Mouse (Mus musculus) common myeloid progenitor, adult 5-6 weeks (primary cell): ENCODE measurements around the gene Serpine1. TPM values are rescaled to one million over a fixed set of nuclear protein-coding genes. Genes with fewer than 3 reads are reported as not detected.

ENCODE experiments used
- ATAC-seq: replicated peaks from 2 replicates; pipeline ENCODE4 v1.8.0; 2016; ENCODE audit warnings: low read depth, mild to moderate bottlenecking, moderate TSS enrichment, inconsistent platforms; ENCODE audit not compliant: poor library complexity, severe bottlenecking
- total RNA-seq: library from RNA; stranded (forward); fragments of 200-1000, 187-1606 nt; gene quantifications from 2 replicates; pipeline ENCODE4 v1.2.3, GENCODE M21; 2017

The Serpine1 gene
- total RNA-seq, 1 experiment from 2014 or later: not detected

DNA sequence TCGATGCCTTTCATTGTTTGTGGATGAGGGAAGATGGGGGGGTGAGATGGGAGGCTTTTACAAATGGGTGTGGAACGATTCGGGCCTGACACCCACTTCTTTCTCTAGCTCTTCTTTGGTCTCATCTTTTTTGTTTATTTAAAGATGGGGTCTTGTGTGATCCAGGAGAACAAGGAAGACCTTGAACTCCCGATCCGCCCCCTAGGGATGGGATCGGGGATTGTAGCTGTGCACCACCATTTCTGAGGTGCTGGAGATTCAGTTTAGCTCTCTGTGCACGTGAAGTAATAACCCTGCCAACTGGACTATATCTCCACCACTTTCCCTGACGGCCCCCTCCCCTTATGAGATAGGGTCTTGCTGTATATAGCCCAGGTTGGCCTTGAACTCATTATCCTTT lies 6.1 kb downstream of the Serpine1 start:
- no peak for ATAC-seq

DNA sequence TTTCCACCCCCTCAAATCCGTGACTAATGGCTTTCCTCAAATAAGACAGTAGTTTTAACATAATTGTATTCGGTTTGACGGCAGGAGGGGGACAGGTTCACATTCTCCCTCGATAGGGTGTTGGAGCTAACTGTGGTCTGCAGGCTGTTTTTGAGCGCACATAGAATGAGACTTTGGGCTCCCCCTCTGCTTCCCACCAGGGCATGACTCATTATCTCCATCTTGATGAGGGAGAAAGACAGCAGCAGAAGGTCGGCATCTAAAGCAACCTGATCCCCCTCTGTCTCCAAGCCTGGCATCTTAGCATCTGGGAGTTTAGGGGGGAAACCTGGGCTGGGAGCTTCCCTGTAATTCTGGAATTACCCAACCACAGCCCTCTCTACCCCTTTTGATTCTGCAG lies 6.6 kb downstream of the Serpine1 start:
- ATAC-seq: no peak

DNA sequence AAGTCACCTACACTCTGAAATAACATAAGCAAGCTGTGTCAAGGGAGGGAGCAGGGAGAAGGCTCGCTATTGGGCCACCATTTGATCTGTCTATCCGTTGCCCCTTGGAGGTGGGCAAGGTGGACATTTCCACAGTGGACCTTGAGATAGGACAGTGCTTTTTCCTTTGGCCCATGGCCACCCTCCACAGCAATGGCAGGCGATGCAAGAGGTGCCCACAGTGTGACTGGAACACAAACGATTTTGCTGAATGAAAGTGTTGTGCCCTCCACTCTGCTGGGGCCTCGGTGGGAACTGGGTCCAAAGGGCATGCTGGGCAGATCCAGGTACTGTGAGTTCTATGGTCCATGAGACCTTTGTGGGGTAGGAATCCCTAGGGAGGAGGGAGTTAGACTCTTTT lies 9.5 kb downstream of the Serpine1 start:
- no peak for ATAC-seq

DNA sequence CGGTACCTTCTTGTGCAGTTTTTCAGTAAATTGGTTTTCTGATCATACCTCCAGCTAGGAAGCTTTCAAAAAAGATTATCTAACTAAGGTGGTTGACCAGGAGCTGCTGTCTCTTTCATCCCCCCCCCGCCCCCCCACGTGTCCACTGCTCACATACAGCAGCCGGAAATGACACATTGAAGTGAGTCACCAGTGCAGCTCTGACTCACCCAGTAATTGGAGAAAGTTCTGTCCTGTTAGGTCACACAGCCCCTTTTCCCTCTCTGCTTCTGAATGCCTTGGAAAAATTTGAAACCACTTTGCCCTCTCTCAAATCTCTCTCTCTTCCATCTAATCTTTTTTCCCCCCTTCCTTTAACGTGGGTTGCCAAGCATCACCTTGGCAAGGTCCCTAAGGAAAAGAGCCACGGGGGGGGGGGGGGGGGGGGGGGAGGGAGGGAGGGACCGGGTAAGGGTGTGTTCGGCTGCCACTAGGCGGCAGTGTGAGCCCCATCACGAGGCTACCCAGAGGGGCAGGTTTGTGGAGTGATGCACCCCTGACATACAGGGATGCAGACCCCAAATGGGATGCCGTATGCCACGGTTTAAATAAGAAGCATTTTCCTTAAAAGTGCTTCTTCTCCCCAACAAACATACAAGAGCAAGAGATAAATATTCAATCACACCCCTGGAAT lies 10.1 kb downstream of the Serpine1 start:
- ATAC-seq: no peak; the same call in 1 of the 2 replicates

DNA sequence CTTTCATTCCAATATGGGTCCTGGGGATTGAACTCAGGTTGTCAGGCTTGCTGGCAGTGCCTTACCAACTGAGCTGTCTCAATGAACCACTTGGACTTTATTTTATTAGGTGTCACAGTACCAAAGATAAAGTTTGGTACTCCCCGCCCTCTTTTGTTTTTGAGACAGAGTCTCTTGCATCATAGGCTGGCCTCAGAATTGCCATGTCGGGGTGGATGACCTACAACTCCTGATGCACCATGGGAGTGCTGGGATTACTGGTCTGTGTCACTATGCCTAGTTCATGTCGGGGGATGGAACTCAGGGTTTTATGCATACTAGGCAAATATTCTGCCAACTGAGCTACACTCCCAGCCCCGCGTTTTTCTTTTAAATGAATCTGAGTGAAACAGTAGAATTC lies 17.2 kb downstream of the Serpine1 start:
- no peak for ATAC-seq

DNA sequence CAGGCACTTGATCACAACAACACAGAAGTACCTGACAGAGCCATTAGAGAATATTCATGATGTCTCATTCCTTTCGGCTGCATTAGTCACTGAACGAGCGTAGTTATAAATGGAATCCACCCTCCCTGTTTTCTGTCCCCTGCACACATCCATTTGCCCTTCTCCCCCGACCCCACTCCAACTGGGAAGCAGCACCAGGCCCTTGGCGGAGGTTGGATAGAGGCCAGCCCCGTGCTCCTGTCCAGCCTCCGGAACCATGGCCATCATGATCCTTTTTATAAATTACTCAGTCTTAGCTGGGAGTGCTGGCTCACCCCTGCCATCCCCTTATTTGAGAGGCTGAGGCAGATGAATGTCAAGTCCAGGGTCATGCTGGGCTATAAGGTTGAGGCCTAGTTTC lies 17.8 kb downstream of the Serpine1 start:
- no peak for ATAC-seq

DNA sequence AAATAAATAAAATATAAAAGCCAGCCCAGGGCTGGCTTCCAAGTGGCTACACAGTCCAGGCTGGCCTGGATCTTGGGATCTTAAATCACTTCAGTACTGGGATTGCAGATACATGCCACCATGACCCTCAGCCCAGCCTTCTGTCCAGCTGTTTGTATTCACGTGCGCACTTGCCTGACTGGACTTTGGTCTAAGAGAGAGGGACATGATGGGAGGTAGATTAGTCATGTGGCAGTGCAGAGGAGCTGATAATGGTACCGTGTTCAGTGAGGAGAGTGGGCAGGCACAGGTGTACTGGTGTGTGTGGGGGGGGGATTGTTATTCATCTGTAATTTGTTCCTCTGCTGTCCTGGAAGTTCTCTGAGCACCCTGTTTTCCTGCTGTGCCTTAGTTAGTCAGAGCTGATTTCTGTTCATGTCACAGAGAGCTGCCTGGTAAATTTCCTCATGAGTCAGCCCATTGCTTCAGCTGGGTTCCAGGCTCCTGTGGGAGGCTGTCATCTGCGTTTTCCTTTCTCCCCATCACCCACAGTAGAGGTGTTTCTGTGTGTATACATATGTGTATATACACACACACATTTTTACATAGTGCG lies 20.1 kb downstream of the Serpine1 start:
- ATAC-seq: no peak

DNA sequence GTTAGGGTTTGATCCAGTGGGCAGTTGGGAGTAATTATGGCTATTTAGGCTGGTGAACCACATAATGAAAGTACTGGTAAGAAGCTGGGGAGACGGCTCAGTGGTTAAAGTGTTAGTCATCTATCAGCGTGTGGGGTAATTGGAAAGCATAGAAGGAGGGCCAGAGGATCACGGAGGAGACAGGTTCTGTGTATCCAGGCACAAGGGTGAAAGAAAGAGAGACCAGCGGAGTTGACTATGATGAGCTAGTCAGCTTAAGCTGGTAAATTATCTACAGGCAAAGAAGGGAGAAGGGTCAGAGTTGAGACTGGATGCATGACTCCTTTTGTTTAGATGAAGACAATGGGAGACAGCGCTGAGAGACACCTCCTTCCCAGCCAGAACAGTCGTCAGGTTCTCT lies 20.9 kb downstream of the Serpine1 start:
- ATAC-seq: no peak

DNA sequence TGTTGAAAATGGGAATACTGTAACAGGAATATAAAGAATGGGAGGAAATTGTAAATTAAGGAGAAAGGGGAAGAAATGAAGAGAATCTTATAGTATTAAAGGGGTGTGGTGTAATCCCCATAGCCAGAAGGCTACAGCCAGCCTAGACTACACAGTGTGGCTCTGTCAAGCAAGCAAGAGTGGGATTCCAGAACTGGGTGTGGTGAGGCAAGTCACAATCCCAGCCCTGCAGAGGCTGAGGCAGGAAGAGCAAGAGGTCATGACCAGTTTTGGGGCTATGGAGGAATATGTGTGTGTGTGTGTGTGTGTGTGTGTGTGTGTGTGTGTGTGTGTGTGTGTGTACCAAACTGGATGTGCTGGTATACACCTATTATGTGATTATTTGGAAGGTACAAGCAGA lies 25.1 kb downstream of the Serpine1 start:
- ATAC-seq: no peak

DNA sequence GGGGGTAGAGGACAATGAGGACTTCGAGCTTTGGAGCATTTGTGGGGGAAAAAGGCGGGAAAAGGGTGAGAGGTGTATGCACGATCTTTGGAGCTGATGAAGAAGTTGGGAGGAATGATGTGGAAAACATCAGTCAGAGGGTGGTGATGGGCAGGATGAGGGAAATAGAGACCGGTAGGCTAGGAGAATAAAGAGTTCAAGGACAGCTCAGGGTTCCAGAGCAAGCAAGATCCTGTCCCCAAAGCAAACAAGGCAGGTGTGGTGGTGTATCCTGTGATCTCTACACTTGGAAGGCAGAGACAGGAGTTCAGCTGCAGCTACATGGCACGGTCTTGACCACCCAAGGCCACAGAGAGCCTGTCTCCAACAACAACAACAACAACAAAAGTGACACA lies 25.7 kb downstream of the Serpine1 start:
- ATAC-seq: no peak

DNA sequence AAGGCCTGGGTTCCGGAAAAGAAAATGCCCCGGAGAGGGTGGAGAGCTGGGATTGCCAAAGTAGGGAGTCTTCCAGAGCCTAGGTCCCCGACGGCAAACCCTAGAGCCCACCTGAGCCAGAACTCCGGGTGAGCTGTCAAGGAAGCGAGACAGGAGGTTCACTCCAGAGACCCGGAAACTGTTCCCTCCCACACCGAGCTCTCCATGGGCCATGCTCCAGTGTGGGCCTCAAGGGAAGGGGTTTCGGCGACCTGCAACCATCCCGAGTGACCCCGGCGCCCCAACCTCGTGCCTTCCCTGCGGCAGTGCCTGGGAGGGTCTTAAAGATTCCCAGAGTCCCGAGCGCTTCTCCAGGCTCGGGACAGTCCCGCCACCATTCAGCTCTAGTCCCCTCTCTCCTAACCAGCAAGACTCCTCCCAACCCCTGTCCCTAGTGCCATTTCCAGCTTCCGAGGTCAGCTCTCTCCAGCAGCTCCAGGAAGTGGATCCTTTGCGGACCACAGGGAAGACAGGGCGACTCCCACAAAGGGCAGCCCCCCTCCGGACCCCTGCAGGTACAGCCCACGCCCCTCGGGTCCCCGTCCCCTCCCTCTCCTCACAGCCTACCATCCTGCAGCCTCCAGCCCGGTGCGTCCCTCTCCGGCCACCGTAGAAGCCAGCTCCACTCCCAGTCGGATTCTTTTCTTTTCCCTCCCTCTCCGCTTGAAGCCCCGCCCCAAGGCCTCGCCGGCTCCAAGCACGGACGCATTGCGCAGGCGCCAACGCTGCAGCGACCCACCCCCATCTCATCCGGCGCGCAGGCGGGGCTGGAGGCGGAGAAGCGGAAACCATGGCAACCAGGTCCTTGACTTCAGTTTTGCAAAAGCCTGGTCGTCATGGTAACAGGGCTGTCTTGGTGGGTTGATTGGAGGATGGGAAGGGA lies 26.4 kb downstream of the Serpine1 start, which contains the start of gene Ap1s1:
TSS of gene Ap1s1 (minus strand) at position 734 of the 922 bp plus-strand sequence.
- ATAC-seq: peak; percentile 93

DNA sequence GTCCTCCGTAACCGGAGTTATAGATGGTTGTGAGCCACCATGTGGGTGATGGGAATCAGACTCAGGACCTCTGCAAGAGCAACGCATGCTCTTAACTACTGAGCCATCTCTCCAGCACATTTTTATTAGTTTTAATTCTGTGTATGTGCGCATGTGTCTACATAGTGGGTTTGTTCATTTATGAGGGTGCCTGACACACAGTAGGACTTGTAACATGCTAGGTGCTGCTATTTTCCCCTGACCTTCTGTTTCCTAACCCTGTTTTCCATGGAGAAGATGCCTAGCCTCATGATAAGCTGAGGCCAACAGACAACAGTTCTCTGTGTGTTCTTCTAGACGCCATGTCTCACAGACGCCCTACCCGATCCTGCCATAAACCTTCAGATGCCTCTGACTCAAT lies 28.1 kb downstream of the Serpine1 start:
- no peak for ATAC-seq

DNA sequence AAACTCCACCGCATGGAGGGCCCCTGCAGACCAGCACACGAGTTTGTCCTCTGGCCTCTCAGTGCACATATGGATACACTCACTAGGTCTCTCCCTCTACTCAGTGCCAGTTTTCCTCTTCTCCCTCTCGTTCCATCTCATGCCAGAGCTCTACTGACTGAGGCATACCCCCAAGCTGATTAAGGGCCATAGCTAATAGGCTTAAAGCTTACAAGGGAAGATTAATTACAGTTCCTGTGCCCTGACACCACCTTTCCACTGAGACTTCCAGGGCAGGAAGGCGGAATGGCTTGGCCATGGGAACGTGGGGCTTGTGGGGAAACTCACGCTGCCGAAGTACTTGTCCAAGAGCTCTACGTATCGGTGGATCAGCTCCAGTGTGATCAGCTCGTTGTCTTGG lies 30.6 kb downstream of the Serpine1 start:
- ATAC-seq: no peak

DNA sequence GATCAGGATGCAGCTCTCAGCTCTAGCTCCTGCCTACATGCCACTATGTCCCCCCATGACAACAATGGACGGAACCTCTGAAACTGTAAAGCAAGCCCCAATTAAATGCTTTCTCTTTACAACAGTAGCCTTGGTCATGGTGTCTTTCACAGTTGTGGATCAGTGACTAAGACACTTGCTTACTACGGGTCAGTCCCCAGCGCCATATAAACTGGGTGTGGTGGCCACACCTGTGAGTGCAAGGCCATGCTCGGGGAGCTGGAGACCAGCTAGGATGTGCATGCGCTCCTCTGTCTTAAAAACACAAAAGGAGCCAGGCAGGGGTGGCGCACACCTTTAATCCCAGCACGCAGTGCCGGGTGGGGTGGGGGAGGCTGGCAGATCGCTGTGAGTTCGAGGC lies 32.6 kb downstream of the Serpine1 start:
- ATAC-seq: no peak

DNA sequence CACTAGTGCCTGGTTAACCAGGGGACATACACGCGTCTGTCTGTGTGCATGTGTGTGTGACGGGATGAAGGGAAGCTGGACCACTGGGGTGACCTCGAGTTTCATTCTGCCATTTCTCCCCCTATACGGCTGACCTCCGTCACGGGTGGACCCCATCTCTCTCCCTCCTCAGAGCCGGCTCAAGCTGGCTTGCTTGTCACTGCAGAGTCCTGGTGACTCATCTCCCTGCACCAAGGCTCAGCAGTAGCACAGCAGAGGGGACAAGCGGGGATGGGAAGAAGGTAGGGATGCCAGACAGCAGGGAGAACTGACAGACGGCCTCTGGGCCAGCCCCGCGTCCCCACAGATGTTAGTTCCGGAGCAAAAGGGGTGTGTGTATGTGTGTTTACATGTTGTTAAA lies 35.9 kb downstream of the Serpine1 start:
- ATAC-seq: no peak

DNA sequence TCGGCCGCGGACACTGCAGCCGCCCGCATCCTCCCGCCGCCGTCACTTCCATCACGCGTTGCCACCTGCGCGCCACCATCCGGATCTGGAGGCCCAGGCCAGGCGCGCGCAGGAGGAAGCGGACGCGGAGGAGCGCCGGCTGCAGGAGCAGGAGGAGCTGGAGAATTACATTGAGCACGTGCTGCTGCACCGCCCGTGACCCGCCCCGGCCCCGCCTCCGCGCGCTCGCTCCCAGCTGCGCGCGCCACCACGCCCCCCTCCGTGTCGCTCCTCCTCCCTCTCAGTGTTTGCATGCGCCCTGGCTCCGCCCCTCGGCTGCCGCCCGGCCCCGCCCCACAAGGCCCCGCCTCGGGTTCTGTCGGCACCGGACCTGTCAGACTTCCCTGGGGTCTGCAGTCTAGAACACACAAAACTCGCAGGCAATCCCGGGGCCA lies 39.4 kb downstream of the Serpine1 start:
- peak; percentile 55 for ATAC-seq

DNA sequence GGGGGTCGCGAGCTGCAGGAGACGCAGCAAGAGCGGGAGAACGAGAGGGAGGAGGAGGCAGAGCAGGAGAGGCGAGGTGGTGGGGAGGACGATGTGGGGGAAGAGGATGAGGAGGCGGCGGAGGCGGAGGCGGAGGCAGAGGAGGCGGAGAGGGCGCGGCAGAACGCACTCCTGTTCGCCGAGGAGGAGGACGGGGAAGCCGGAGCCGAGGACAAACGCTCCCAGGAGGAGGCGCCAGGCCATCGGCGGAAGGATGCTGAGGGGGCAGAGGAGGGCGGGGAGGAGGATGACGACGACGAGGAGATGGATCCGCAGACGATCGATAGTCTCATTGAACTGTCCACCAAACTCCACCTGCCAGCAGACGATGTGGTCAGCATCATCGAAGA lies 40.0 kb downstream of the Serpine1 start:
- no peak for ATAC-seq

DNA sequence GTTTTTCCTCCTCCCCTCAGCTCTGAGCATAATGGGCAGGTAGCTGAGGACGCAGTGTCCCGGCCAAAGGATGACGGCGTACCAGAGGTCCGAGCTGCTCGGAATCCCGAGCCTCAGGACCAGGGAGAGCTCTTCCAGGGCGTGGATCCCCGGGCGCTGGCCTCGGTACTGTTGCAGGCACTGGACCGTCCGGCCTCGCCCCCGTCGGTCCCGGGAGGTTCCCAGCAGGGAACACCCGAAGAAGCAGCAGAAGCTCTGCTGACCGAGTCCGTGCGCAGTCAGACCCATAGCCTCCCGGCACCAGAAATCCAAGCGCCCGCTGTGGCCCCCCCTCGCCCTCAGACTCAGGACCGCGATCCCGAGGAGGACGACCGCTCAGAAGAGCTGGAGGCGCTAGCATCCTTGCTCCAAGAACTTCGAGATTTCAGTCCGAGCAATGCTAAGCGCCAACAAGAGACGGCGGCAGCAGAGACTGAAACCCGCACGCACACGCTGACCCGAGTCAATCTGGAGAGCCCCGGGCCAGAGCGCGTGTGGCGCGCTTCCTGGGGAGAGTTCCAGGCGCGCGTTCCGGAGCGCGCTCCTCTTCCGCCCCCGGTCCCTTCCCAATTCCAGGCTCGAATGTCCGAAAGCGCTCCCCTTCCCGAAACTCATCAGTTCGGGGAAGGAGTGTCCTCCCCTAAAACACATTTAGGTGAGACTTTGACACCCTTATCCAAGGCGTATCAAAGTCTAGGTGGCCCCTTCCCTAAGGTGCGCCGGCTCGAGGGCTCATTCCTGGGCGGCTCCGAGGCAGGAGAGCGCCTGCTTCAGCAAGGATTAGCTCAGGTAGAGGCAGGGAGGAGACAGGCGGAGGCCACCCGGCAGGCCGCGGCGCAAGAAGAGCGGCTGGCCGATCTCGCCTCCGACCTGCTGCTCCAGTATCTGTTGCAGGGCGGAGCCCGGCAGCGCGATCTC lies 40.7 kb downstream of the Serpine1 start:
- ATAC-seq: no peak

DNA sequence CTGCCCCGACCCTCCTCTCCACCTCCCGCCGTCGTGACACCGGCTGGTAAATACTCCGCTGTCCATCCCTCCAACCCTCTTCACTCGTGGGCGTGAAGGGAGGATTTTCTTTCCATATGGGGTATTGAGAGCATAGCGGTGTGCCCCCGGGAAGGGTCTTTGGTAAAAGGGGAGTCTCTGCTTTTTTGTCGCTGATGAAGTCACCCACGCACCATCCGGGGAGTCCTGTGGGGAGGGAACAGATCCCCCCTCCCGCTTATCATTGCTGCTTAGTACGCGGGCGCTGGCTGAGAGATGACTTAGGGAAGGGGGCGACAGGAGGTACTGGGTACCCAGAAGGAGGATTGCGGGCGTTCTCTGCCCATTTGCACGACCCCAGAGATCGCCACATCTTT lies 41.7 kb downstream of the Serpine1 start:
- ATAC-seq: no peak
